Mouse (Mus musculus): ENCODE results near the gene Prkcb. TPM values are rescaled to one million over a fixed set of nuclear protein-coding genes. Genes with fewer than 3 reads are reported as not detected.

Prkcb gene
- polyA plus RNA-seq, 1 experiment, result 10.9 TPM

GRCm38 (mm10) chr7:122633463-122633862, 344.9 kb downstream of the Prkcb start:
- 68% methylated on average over 5 of the region's 5 CpGs for WGBS
- TF ChIP-seq CTCF (IDR thresholded peaks at IDR 0.05; ENCODE audit: insufficient read depth, low read length), result no peak
- TF ChIP-seq POLR2A (IDR thresholded peaks at IDR 0.05; ENCODE audit: borderline replicate concordance, extremely low read depth, low read depth, low read length), result no peak
- Histone ChIP-seq H3K4me1 (ENCODE audit: control insufficient read depth, insufficient read depth, low read length) (no peaks in the 10 kb centered on the region; the same call in 1 of the 2 replicates), H3K4me3 (replicated peaks; ENCODE audit: extremely low read depth, low read depth, low read length) (no peak overlapping the region)
- no peak for DNase-seq

GRCm38 (mm10) chr7:122643676-122644075, 355.1 kb downstream of the Prkcb start:
- TF ChIP-seq CTCF (IDR thresholded peaks at IDR 0.05; ENCODE audit: insufficient read depth, low read length) (no peak), POLR2A (IDR thresholded peaks at IDR 0.05; ENCODE audit: borderline replicate concordance, extremely low read depth, low read depth, low read length) (no peak)
- H3K4me3 ChIP-seq (replicated peaks; ENCODE audit: extremely low read depth, low read depth, low read length), result no peak overlapping the region
- 83% methylated on average over 8 of the region's 8 CpGs for WGBS
- DNase-seq, result no peak
- H3K4me1 ChIP-seq (ENCODE audit: control insufficient read depth, insufficient read depth, low read length), result no peaks in the 10 kb centered on the region

GRCm38 (mm10) chr7:122649306-122649705, 360.8 kb downstream of the Prkcb start:
- no peak overlapping the region for H3K4me3 ChIP-seq (replicated peaks; ENCODE audit: extremely low read depth, low read depth, low read length)
- 74% methylated on average over 10 of the region's 10 CpGs for WGBS
- TF ChIP-seq CTCF (IDR thresholded peaks at IDR 0.05; ENCODE audit: insufficient read depth, low read length) (no peak), POLR2A (IDR thresholded peaks at IDR 0.05; ENCODE audit: borderline replicate concordance, extremely low read depth, low read depth, low read length) (no peak)
- H3K4me1 ChIP-seq (ENCODE audit: control insufficient read depth, insufficient read depth, low read length), result no peaks in the 10 kb centered on the region
- DNase-seq, result no peak

- WGBS, result 70% methylated on average over 3 of the region's 3 CpGs
- H3K4me3 ChIP-seq (replicated peaks; ENCODE audit: extremely low read depth, low read depth, low read length), result no peak overlapping the region
- no peaks in the 10 kb centered on the region for H3K4me1 ChIP-seq (ENCODE audit: control insufficient read depth, insufficient read depth, low read length)
- TF ChIP-seq CTCF (IDR thresholded peaks at IDR 0.05; ENCODE audit: insufficient read depth, low read length) (no peak), POLR2A (IDR thresholded peaks at IDR 0.05; ENCODE audit: borderline replicate concordance, extremely low read depth, low read depth, low read length) (no peak)
- DNase-seq, result no peak
Measured at GRCm38 (mm10) chr7:122652523-122652922, 364.0 kb downstream of the Prkcb start.

- no peak for TF ChIP-seq CTCF (IDR thresholded peaks at IDR 0.05; ENCODE audit: insufficient read depth, low read length)
- TF ChIP-seq POLR2A (IDR thresholded peaks at IDR 0.05; ENCODE audit: borderline replicate concordance, extremely low read depth, low read depth, low read length), result no peak
- Histone ChIP-seq H3K4me1 (ENCODE audit: control insufficient read depth, insufficient read depth, low read length) (no peaks in the 10 kb centered on the region), H3K4me3 (replicated peaks; ENCODE audit: extremely low read depth, low read depth, low read length) (no peak overlapping the region)
- DNase-seq, result no peak
- 95% methylated on average over 3 of the region's 3 CpGs for WGBS
Measured at GRCm38 (mm10) chr7:122656671-122657070, 368.1 kb downstream of the Prkcb start.

GRCm38 (mm10) chr7:122657423-122658126, 369.0 kb downstream of the Prkcb start:
- no peak for TF ChIP-seq CTCF (IDR thresholded peaks at IDR 0.05; ENCODE audit: insufficient read depth, low read length)
- TF ChIP-seq POLR2A (IDR thresholded peaks at IDR 0.05; ENCODE audit: borderline replicate concordance, extremely low read depth, low read depth, low read length), result no peak
- DNase-seq, result no peak
- Histone ChIP-seq H3K4me1 (ENCODE audit: control insufficient read depth, insufficient read depth, low read length) (no peaks in the 10 kb centered on the region), H3K4me3 (replicated peaks; ENCODE audit: extremely low read depth, low read depth, low read length) (no peak overlapping the region)
- WGBS, result 93% methylated on average over 5 of the region's 5 CpGs

- no peak for DNase-seq
- no peak overlapping the region for H3K4me3 ChIP-seq (replicated peaks; ENCODE audit: extremely low read depth, low read depth, low read length)
- no peaks in the 10 kb centered on the region; the same call in 1 of the 2 replicates for H3K4me1 ChIP-seq (ENCODE audit: control insufficient read depth, insufficient read depth, low read length)
- 33% methylated on average over 7 of the region's 7 CpGs for WGBS
- no peak for TF ChIP-seq POLR2A (IDR thresholded peaks at IDR 0.05; ENCODE audit: borderline replicate concordance, extremely low read depth, low read depth, low read length)
- no peak for TF ChIP-seq CTCF (IDR thresholded peaks at IDR 0.05; ENCODE audit: insufficient read depth, low read length)
Measured at GRCm38 (mm10) chr7:122665311-122666049, 376.9 kb downstream of the Prkcb start.

- TF ChIP-seq POLR2A (IDR thresholded peaks at IDR 0.05; ENCODE audit: borderline replicate concordance, extremely low read depth, low read depth, low read length) (no peak), CTCF (IDR thresholded peaks at IDR 0.05; ENCODE audit: insufficient read depth, low read length) (peak; percentile 42)
- DNase-seq, result no peak
- Histone ChIP-seq H3K4me3 (replicated peaks; ENCODE audit: extremely low read depth, low read depth, low read length) (no peak overlapping the region), H3K4me1 (ENCODE audit: control insufficient read depth, insufficient read depth, low read length) (no peaks in the 10 kb centered on the region; the same call in 1 of the 2 replicates)
- WGBS, result 22% methylated on average over 5 of the region's 5 CpGs
Measured at GRCm38 (mm10) chr7:122667903-122668302, 379.4 kb downstream of the Prkcb start.

GRCm38 (mm10) chr7:122670442-122670872, 381.9 kb downstream of the Prkcb start, which contains the start of gene Cacng3:
TSS of gene Cacng3 (plus strand) at chr7:122670492.
- no peak for DNase-seq
- no peak for TF ChIP-seq POLR2A (IDR thresholded peaks at IDR 0.05; ENCODE audit: borderline replicate concordance, extremely low read depth, low read depth, low read length)
- no peak for TF ChIP-seq CTCF (IDR thresholded peaks at IDR 0.05; ENCODE audit: insufficient read depth, low read length)
- Histone ChIP-seq H3K4me1 (ENCODE audit: control insufficient read depth, insufficient read depth, low read length) (no peaks in the 10 kb centered on the region), H3K4me3 (replicated peaks; ENCODE audit: extremely low read depth, low read depth, low read length) (no peak within 1 kb of the TSS)
- 18% methylated on average over 13 of the region's 13 CpGs for WGBS

Data from lung, adult 2 months (tissue).